Mouse (Mus musculus) cerebellum, postnatal 4 days (tissue): ENCODE data around the gene Olfml3.

ENCODE experiments used
- DNase-seq, 2 experiments: peaks; one replicate each; pipeline ENCODE4 v3.0.0; 2022; ENCODE audit warnings: low spot score in 2 of 2, mixed read lengths in 1 of 2

The Olfml3 gene

DNA sequence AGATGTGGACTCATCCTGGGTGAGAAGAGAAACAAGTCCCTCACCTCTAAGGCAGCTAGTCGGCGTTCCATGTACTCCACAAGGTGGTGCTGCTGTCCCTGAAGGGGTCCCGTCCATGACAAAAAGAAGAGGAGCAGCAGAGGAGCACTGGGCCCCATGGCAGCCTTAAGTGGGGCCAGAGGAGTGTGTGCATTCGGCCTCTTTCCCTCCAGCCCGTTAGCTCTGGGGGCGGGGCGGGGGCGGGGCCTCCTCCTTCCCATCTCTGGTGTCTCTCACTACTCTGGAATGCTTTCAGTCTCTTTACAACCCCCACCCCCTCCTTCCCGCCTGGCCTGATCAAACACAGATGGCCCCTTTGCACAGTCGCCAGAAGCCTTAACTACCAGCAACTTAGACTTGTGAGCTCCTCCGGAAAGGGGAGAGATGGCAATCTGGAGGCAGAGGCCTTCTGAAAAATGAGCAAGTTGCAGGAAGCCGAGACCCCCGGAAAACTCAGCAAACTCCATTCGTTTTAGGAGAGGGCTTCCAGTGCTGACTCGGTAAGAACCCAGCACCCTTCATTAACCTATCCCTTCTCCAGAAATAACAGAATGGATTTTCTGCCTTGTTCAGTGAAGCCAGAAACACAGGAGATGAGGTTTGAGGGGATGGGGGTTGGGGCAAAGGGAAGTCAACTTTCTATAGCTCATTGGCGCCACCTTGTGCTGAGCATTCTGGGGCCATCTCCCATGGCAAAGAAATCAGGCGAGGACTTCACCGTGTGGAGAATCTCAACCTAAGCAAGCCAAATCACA is at the start of gene Olfml3:
Olfml3 (minus strand) TSS at position 224 of the 794 bp plus-strand sequence.
- peak; percentile 92 to 95 for DNase-seq

DNA sequence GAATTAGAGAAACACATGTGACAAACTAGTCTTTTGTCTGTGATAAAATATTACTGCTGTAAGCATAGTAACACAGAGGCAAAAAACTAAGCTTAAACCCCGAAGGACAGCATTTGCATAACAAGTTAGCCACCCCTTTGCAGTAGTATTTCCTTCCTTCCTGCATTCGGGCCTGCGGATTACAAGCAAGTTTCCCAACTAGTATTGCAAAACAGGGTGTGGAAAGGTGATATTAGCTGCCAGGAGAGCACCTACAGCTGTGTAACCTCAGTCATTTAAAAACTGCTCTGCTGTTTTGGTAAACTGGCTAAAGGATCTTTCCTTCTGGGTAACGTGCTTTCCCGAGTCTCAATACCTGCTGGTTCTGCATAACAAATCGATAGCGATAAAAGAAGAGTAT is 49.4 kb upstream of the Olfml3 start:
- no peak for DNase-seq

GRCm38 (mm10) chr3:103782844-103783609 is 45.2 kb upstream of the Olfml3 start:
- no peak for DNase-seq

DNA sequence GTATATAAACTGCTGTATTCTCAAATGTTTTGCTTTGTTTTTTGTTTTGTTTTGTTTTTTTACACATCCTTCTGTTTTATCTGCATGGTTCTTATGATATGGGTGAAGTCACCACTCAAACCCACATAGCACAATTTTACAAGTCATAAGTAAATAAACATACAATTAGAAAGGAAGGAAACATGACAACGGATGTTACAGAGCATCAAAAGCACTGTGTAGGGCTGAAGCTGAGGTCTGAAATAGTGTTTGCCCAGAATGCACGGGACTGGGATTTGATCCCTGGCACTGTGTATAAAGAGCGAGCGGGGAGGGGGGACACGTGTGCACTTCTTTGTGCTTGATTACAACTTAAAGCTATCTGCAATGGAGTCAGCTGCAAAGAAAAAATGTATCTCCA is 43.0 kb upstream of the Olfml3 start:
- DNase-seq, result no peak

DNA sequence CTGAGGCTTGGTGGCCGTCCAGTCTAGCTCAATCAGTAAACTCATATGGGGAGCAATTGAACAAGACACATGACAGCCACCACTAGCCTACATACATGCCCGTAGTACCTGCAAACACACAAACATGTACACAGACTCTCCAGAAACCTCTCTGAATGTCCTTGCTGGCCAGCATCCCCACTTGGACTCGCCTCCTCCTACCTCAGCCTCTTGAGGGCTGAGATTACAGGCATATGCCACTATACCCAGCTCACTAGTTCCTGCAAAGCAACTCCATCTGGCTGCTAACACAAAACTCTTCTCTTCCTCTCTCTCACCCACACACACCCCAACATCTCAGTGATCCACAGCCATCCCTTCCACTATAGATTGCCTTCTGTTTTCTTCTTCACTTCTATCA is 42.5 kb upstream of the Olfml3 start:
- DNase-seq, result no peak

GRCm38 (mm10) chr3:103779183-103779582 is 41.4 kb upstream of the Olfml3 start:
- DNase-seq, result no peak

DNA sequence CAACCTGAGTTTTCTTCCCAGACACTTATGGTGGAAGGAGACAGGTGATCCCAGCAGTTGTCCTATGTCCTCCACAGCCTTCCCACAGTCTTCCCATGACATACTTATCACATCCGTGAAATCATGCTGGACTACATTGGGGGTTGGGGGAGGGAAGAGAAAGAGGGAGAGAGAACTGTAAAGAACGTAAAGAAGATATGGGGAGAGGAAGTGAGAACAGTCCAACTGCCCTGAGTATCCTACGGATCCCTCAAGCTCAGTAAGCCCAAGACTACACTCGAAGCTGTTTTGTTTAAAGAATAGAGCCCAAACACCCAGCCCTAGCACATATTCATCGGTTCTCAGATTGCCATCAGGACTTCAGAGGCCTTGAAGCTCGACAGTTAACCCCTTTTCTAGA is 40.9 kb upstream of the Olfml3 start:
- DNase-seq, result no peak

GRCm38 (mm10) chr3:103777940-103778339 is 40.1 kb upstream of the Olfml3 start:
- no peak for DNase-seq

DNA sequence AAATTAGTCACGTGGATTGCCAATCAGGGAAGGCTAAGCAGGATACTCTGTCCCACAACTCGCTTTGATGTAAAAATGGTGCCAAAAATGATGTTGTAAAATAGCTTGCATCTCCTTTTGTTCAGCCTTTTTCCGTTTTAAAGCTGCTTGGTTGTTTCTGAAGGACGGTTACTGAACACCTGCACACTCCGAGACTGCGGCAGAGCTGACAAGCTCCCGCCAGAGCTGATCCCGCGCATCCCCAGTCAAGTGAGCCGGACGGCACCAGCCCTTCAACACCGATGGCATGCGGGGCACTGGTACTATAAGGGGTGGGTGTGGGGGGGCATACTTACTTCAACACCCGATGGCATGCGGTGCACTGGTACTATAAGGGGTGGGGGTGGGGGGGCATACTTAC is 36.2 kb upstream of the Olfml3 start:
- DNase-seq, result no peak

DNA sequence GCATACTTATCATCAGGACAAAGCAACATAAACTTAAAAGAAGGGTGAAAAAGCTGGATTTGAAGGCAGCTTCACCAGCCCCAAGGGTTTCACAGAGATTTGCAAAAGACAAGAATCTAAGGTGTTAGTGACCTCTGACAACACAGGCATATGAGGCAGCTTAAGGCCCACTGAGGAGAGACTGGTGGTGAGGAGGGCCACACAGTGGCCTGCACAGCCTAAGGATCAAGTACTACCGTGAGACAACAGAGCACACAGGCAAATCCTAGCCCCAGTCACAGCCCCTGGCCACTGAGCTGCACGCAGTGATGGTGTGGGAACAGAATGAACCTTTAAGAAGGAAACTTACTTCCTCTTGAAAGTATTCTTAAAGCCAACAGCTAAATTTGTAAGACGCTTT is 35.7 kb upstream of the Olfml3 start:
- DNase-seq, result no peak

- DNase-seq, result no peak
Observed at GRCm38 (mm10) chr3:103772846-103773245, 35.0 kb upstream of the Olfml3 start.

- DNase-seq, result peak in 1 of 2 experiments; percentile 23
Observed at GRCm38 (mm10) chr3:103771531-103772130, 33.8 kb upstream of the Olfml3 start.

DNA sequence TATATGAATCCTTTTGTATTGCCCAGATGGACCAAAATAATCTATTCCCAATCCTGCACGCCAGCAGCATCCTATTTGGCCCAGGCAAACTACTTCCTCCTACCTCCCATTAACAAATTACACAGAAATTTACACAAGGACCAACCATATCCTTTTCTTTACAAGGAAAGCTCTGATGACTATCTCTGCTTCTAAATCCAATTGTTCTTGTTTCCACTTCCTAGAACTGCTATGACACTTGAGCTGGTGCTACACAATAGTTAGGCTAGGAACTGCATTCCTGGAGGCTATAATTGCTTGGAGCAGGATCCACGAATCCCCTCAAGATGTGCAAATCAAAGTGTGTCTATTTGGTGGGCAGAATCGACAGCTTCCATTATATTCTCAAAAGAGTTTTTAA is 29.0 kb upstream of the Olfml3 start:
- DNase-seq, result no peak

GRCm38 (mm10) chr3:103759261-103759970 is 21.6 kb upstream of the Olfml3 start:
- no peak for DNase-seq

DNA sequence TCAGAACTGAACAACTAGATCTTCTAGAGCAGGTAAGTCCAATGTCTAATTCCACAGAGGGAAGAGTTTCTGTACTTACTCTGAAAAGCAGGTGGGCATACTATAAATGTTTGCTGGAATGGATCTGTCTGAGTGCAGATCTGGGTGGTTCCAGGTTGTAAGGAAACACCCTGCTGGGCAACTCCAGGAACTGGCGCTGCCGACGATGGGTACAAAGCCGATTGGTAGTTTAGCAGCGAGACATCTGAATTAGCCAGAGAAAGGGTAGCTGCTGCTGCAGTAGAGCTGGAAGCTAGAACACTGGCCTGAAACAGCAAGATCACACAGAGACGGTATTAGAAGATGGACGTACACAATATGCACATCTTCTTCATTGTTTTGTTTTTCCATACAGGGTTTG is 20.7 kb upstream of the Olfml3 start:
- no peak for DNase-seq

GRCm38 (mm10) chr3:103756920-103757319 is 19.1 kb upstream of the Olfml3 start:
- DNase-seq, result no peak

- no peak for DNase-seq
Observed at GRCm38 (mm10) chr3:103755351-103755750, 17.6 kb upstream of the Olfml3 start.

DNA sequence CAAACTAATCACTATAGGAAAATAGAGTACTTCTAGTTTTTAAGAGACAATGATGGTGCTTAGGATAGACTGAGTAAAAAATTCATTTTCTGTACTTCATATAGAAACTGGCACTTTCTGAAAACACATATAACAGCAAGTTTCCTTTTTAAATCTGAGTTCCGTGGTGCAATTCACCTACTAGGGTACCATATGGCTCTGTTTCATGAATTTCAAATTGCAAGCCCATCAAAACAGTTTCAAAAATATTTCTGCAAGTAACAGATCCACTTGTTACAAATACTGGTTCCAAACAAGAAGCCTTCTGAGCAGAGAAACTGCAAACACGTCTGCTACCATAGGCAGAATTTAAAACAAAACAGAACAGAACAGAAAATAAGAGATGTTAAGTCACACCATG is 13.8 kb upstream of the Olfml3 start:
- no peak for DNase-seq

DNA sequence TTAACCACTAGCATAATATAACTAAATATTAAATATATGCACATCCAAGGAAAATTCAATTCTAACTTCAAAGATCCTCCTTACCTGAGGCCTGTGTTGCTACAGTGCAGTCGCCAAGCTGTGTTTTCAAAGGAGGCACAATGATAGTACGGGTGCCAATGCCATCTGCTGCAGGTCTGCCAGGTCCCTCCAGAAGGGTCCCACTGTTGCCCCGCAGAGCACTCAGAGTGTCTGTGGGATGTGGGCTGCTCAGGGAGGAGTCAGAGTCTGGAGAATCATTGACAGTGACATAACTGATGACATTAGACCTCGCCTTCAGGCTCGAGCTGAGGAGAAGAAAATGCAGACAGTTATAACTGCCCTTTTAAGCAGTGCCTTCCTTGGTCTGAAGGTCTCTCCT is 8.9 kb upstream of the Olfml3 start:
- no peak for DNase-seq

GRCm38 (mm10) chr3:103745001-103745770 is 7.4 kb upstream of the Olfml3 start:
- no peak for DNase-seq

DNA sequence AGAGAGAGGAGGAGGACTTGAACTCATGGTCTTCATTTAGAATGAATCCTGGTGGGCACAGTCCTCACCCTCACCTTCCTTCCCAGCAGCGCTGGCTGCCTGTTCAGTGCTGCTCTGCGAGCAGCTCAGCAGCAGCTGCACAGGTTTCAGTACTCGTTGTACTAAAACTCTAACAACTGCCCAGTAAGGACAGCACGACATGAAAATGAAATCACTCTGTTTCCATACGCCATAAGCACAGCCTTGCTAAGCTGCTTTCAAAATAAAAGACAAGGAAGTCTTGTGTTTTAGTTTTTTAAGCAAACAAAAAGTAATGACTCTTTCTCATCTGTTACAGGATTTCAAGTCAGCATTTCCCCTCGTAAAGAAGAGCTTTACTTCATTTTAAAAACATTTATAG is 5.4 kb upstream of the Olfml3 start:
- DNase-seq, result no peak
